Mouse (Mus musculus) C2C12 (cell line): ENCODE results near the gene Ramp1. TPM values are rescaled to one million over a fixed set of nuclear protein-coding genes. Genes with fewer than 3 reads are reported as not detected.

Experiments used
- H3K27me3 ChIP-seq: one replicate; pipeline ENCODE4 v1.6.1; 2011; ENCODE audit not compliant: control insufficient read depth, insufficient read depth, insufficient read length
- H3K36me3 ChIP-seq: one replicate; pipeline ENCODE4 v1.6.1; 2011; ENCODE audit not compliant: control insufficient read depth, insufficient read depth
- H3K4me3 ChIP-seq: one replicate; pipeline ENCODE4 v1.5.1; 2011; ENCODE audit warnings: mild to moderate bottlenecking, control low read depth; ENCODE audit not compliant: poor library complexity, insufficient read depth, severe bottlenecking
- H3K79me2 ChIP-seq: one replicate; pipeline ENCODE4 v1.6.1; 2011; ENCODE audit not compliant: control insufficient read depth, insufficient read depth
- H3K79me3 ChIP-seq: one replicate; pipeline ENCODE4 v1.6.1; 2011; ENCODE audit warnings: low read depth, control low read depth
- H3ac ChIP-seq: one replicate; pipeline ENCODE3; 2011; ENCODE audit warnings: low read depth; ENCODE audit not compliant: control insufficient read depth, insufficient read length
- CEBPB ChIP-seq: IDR thresholded peaks from one replicate; pipeline ENCODE4 v1.6.1; 2011; ENCODE audit warnings: low read depth, mild to moderate bottlenecking, control low read depth, moderate library complexity
- CTCF ChIP-seq: IDR thresholded peaks from one replicate; pipeline ENCODE4 v1.5.1; 2011; ENCODE audit not compliant: control insufficient read depth, insufficient read depth, insufficient read length
- FOSL1 ChIP-seq: IDR thresholded peaks from one replicate; pipeline ENCODE4 v1.8.0; 2011; ENCODE audit warnings: mild to moderate bottlenecking, low read length; ENCODE audit not compliant: poor library complexity, insufficient read depth, severe bottlenecking
- MAX ChIP-seq: IDR thresholded peaks from one replicate; pipeline ENCODE4 v1.6.1; 2011; ENCODE audit warnings: mild to moderate bottlenecking, control low read depth
- MYOD1 ChIP-seq: IDR thresholded peaks from one replicate; pipeline ENCODE4 v1.6.1; 2011; ENCODE audit warnings: low read depth; ENCODE audit not compliant: control insufficient read depth, insufficient read length
- MYOG ChIP-seq: IDR thresholded peaks from one replicate; pipeline ENCODE4 v1.6.1; 2011; ENCODE audit not compliant: control insufficient read depth, insufficient read length; ENCODE audit errors: extremely low read depth
- USF1 ChIP-seq: IDR thresholded peaks from one replicate; pipeline ENCODE4 v1.6.1; 2011; ENCODE audit warnings: low read depth, mild to moderate bottlenecking, control low read depth, moderate library complexity
- polyA plus RNA-seq: library from polyadenylated mRNA; unstranded; fragments of >200 nt; fragmentation: generic; extraction: Trizol; gene quantifications from one replicate; pipeline ENCODE4 v1.2.1, GENCODE M21; 2012; ENCODE audit warnings: missing spikeins

Ramp1 gene
- polyA plus RNA-seq, 1 experiment = 2.1 TPM

DNA sequence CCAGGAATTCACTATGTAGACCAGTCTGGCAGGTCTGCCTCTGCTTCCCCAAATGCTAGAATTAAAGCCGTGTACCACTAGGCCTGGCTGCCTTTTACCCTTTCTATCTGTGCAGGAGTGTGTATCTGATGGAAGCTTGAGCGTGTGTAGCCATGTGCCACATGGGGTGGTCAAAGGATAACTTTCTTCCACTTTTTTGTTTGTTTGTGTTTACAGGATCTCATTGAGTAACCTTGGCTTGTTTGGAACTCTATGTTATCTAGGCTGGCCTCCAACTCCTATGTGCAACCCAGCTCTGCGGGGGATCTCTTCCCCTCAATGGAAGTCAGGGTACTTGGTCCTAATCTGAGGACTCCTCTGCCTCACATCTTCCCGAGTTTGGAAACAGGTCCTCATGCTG lies 69.3 kb downstream of the Ramp1 start:
- Histone ChIP-seq H3K27me3 (no peaks in the 10 kb centered on the region), H3K4me3 (peak overlapping the region; percentile 88), H3ac (peak overlapping the region; percentile 40), H3K79me2 (peaks cover 47% of the 10 kb centered on the region), H3K36me3 (no peaks in the 10 kb centered on the region), H3K79me3 (peaks cover 35% of the 10 kb centered on the region)
- TF ChIP-seq CEBPB = no peak
- TF ChIP-seq MAX = no peak
- TF ChIP-seq MYOD1 = no peak
- TF ChIP-seq MYOG = no peak
- no peak for TF ChIP-seq USF1
- TF ChIP-seq CTCF = no peak
- no peak for TF ChIP-seq FOSL1

DNA sequence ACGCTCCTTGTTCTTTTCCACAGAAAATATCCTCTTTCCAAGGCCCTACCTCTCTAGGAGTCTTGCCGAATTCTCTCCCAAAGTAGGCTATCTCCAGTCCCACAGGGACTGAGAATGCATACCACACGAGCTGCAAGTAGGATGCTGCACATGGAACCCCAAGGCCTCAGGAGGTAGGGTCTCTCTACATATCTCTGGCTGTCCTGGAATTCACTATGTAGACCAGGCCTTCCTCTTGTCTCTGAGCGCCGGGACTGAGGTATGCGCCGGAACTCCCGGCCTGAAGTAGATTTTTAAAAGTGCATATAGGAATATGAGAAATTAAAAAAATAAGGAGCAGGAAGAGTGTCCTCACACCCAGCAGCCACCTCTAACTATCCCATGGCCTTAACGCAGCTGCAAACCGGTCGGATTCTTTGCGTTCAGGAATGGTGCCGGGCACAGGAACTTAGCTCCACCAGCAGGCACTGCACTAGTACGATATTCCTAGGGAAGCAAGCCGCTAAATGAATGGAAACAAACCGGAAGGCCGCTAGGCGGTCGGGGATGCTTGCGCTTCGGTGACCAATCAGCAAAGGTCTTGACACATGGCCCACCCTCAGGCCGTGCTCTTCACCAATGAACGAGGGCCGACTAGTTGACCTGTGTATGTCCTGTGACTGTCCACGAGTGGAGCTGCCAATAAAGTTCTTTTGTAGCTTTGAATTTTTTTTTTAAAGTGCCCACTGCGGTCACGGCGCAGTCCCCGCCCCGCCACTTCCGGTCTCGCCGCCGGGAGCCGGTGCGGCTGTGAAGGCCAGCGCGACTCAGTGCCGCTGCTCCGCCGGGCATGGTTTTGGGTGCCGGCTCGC lies 70.2 kb downstream of the Ramp1 start, which contains the start of gene Ube2f:
Ube2f (plus strand) TSS at position 741 of the 851 bp plus-strand sequence.
- Histone ChIP-seq H3K79me3 (peaks cover 42% of the 10 kb centered on the region), H3K27me3 (no peaks in the 10 kb centered on the region), H3ac (peak within 1 kb of the TSS; percentile 96), H3K36me3 (peaks cover 6% of the 10 kb centered on the region), H3K79me2 (peaks cover 55% of the 10 kb centered on the region), H3K4me3 (peak within 1 kb of the TSS; percentile 88)
- TF ChIP-seq MYOD1 (no peak), MAX (peak; percentile 93)

DNA sequence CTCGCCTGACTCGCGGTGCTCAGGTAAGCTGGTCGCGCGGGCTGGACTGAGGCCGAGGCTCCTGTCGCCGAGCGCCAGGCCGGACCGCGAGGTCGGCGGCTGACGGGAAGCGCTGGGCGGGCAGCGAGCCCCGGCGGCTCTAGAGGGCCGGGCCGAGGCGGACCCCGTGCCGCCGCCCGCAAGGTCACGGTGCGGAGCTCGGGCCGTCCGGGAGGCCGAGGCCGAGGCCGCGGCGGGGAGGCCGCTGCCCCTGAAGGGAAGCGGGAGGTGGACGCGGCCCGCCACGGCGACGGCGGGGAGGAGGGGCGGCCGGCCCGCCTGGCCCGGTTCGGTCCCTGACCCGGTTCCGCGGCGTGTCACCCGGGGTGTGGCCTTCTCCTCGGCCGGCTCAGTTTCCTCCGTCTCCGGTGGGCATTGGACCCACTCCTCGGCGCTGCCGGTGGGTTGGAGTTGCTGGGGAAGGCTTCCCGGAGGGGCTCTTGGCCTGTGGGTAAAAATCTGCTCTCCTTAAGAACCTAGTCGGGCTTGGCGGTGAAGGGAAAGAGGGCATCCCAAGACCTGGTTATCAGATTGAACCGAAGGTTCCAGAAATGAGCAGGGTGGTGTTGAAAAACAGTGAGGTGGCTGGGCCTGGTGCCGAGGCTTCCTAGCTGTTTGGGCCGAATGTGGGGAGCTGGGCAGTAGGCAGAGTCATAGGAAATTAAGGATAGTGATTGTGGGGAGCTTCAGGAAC lies 71.0 kb downstream of the Ramp1 start:
- Histone ChIP-seq H3K79me2 (peaks cover 63% of the 10 kb centered on the region), H3K4me3 (peak overlapping the region; percentile 88), H3K27me3 (no peaks in the 10 kb centered on the region), H3K79me3 (peaks cover 50% of the 10 kb centered on the region), H3K36me3 (peaks cover 13% of the 10 kb centered on the region), H3ac (peak overlapping the region; percentile 96)
- TF ChIP-seq CEBPB (no peak), MAX (no peak), CTCF (no peak), FOSL1 (no peak), USF1 (no peak), MYOD1 (no peak), MYOG (no peak)

DNA sequence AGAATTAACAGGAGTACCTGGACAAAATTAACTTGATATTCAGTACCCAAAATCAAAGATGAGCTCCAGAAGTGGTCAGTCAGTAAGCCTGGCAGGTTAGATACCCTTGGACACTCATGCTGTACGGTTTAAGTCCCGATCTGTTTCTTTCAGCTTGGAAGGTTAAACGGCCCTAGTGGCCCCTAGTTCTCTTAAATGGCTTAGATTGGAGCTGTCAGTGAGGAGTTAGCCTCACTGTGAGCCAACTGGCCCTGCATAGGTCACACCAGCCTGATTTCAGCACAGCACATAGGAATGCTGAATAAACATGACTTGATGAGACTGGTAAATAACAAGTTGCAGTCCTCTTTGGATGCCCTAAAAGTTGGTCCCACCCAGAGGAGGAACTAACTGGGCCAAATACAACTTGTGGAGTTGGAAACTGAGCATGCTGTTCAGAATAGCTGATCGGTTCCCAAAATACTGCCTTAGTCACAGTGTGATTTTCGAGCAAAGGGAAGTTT lies 71.6 kb downstream of the Ramp1 start:
- peak overlapping the region; percentile 96 for H3ac ChIP-seq
- H3K27me3 ChIP-seq = no peaks in the 10 kb centered on the region
- no peak for TF ChIP-seq MYOG
- TF ChIP-seq FOSL1 = no peak
- TF ChIP-seq MYOD1 = no peak
- no peak for TF ChIP-seq USF1
- no peak for TF ChIP-seq MAX
- TF ChIP-seq CEBPB = no peak
- no peak for TF ChIP-seq CTCF
- H3K79me2 ChIP-seq = peaks cover 69% of the 10 kb centered on the region
- peak overlapping the region; percentile 88 for H3K4me3 ChIP-seq
- H3K79me3 ChIP-seq = peaks cover 56% of the 10 kb centered on the region
- peaks cover 14% of the 10 kb centered on the region for H3K36me3 ChIP-seq

DNA sequence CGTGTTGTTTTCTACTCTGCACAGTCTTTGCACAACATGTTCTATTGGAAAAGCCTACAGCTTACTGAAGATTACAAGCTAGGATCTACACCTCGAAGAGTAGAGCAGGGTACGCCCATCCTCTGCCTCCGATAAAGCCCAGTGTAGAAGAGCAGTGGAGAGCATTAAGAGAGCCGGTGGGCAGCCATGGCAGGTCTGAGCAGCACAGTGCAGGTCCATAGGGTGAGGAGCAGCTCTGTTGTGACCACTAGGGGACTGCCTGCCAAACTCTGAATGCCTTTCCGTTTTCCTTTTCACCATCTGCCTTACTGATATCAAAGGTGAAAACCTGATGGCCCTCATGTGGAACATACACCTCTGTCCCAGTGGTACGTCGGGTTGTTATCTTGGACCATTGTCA lies 72.3 kb downstream of the Ramp1 start:
- peaks cover 76% of the 10 kb centered on the region for H3K79me2 ChIP-seq
- no peaks in the 10 kb centered on the region for H3K27me3 ChIP-seq
- H3K79me3 ChIP-seq = peaks cover 63% of the 10 kb centered on the region
- no peak overlapping the region for H3ac ChIP-seq
- peaks cover 14% of the 10 kb centered on the region for H3K36me3 ChIP-seq
- no peak overlapping the region for H3K4me3 ChIP-seq
- TF ChIP-seq CEBPB (no peak), FOSL1 (no peak), MYOD1 (no peak), MYOG (no peak), CTCF (peak; percentile 35), USF1 (no peak), MAX (no peak)

DNA sequence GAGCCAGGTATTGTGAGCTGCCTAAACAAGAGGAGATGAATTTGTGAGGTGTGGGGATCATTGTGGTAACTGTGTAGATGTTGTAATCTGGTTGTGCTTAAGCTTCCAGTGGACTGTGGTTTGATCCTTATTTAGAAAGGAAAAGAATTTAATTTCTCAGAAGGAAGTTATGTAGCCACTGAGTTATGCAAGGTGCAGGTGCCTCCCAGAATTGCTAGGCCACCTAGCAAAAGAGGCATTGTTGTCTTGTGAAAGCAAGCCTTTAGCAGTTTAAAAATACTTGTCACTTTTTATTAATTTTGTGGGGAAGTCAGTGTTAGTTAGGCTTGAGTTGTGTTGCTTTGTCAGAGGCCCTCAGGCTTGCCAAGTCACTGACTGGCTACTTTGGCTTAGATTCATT lies 78.3 kb downstream of the Ramp1 start:
- Histone ChIP-seq H3K79me3 (peaks cover 95% of the 10 kb centered on the region), H3K79me2 (peaks cover 100% of the 10 kb centered on the region), H3K4me3 (no peak overlapping the region), H3ac (no peak overlapping the region), H3K27me3 (no peaks in the 10 kb centered on the region), H3K36me3 (peaks cover 20% of the 10 kb centered on the region)
- TF ChIP-seq MYOG = no peak
- no peak for TF ChIP-seq USF1
- no peak for TF ChIP-seq CEBPB
- no peak for TF ChIP-seq FOSL1
- no peak for TF ChIP-seq MYOD1
- no peak for TF ChIP-seq CTCF
- no peak for TF ChIP-seq MAX
